Mouse (Mus musculus): ENCODE data around the gene Cct8l1.

Cct8l1 gene

GRCm38 (mm10) chr5:25515767-25516166 lies at the start of gene Cct8l1:
Cct8l1 (plus strand) TSS chr5:25516067.
- no peak for DNase-seq (ENCODE audit: low read depth, low spot score)

DNA sequence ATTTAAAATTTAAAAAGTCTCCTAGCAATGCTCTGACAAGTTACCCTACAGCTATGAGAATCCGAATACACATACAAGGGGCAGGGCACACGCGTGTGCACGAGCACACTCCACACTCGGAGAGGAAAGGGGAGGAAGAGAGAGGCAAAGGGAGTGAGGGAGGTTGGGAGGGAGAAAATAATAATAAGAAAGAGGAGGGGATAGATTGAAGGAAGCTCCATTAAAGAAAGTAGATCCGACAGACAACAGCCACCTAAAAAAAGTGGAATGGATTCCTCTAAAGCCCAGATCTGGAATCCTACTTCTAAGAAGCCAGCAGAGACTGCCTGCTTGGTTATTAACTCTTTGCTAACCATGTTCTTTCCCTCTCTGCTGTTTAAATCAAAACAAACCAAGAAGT lies 43.8 kb upstream of the Cct8l1 start:
- no peak for DNase-seq (ENCODE audit: low read depth, low spot score)

- DNase-seq (ENCODE audit: low read depth, low spot score): peak; percentile 10
These were observed 40.1 kb upstream of the Cct8l1 start for GRCm38 (mm10) chr5:25475789-25476188.

DNA sequence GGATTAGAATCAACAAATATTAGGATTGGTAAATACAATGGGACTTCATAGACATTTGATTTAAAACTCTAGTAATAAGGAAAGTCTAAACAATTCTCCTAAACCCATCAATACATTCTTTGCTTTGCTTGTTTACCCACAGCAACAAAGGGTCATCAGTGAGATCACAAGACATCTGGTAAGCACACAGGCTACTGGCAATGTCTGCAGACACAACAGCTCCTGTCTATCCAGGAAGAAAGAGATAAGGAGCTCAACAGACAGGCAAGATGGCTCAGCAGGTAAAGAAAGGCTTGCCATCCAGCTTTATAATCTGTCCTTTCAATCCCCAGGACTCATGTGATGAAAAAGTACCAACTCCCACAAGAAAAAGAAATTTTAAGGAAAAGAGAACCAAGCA lies 37.0 kb upstream of the Cct8l1 start:
- DNase-seq (ENCODE audit: low read depth, low spot score): no peak

DNA sequence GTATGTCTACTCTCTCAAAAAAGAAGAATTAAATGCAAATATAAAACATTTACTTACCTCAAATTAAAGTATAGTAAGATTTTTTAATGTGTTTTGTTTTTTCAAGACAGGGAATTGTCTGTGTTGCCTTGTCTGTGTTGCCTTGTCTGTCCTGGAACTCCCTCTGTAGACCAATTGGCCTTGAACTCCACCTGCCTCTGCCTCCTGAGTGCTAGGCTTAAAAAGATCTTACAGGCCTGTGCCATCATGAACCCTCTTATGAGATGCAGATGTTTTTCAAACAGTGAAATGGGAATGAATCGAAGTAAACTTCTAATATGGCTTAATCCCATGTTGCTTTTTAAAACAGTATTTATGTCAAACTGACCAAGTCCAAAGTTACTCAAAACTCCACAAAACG lies 19.2 kb upstream of the Cct8l1 start:
- no peak for DNase-seq (ENCODE audit: low read depth, low spot score)

- no peak for DNase-seq (ENCODE audit: low read depth, low spot score)
These were observed 18.5 kb upstream of the Cct8l1 start for GRCm38 (mm10) chr5:25497369-25497719.

- no peak for DNase-seq (ENCODE audit: low read depth, low spot score)
These were observed 18.0 kb upstream of the Cct8l1 start for GRCm38 (mm10) chr5:25497720-25498345.

GRCm38 (mm10) chr5:25498346-25498820 lies 17.5 kb upstream of the Cct8l1 start, which contains the start of gene Kmt2c:
Kmt2c (minus strand) TSS chr5:25498783.
- DNase-seq (ENCODE audit: low read depth, low spot score): peak; percentile 74

- peak; percentile 74 for DNase-seq (ENCODE audit: low read depth, low spot score)
These were observed 16.9 kb upstream of the Cct8l1 start for GRCm38 (mm10) chr5:25498821-25499422.

DNA sequence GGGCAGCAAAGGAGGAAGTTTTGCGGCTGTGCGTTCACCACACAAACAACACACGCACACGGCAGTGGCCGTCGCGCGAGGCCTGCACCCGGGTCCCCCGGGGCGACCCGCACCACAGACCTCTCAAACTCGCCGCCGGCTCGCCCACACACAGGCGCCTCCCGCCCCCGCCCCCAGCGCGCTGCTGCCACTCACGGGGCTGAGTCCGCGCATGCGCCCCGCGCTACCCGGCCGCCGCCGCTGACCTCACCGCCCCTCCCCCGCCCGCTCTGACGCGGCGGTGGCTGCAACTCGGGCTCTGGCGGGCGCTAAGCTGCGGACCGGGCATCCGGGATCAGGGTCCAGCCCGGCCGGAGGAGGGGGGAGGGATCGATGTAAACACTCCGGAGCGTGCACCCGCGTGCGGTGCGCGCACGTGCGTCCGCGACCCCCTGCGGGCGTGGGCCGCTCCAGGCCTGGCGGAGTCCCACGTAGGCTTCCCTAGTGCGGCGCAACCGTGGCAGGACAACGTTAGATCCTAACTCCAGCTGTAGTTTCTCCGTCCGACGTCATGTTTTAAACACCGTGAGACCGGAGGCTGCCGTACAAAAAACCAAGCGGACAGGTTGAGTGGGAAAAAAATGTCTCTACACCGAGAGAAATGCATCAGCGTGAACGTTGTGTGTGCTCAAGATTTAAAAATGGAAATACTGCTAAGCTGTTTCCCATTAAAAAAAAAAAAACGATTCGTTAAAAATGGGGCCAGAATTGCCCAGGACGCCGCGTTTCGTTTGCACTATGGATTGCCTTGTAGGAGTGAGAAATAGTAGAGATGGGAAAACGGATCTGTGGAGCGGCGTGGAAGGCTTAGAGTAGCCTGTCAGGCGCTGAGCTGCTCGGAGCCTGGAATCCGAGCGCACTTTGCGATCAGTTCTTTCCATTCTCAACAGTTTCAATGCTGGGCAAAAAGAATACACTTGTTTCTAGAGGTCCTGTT lies 16.2 kb upstream of the Cct8l1 start:
- DNase-seq (ENCODE audit: low read depth, low spot score): peak; percentile 96

GRCm38 (mm10) chr5:25500686-25501085 lies 15.2 kb upstream of the Cct8l1 start:
- no peak for DNase-seq (ENCODE audit: low read depth, low spot score)

DNA sequence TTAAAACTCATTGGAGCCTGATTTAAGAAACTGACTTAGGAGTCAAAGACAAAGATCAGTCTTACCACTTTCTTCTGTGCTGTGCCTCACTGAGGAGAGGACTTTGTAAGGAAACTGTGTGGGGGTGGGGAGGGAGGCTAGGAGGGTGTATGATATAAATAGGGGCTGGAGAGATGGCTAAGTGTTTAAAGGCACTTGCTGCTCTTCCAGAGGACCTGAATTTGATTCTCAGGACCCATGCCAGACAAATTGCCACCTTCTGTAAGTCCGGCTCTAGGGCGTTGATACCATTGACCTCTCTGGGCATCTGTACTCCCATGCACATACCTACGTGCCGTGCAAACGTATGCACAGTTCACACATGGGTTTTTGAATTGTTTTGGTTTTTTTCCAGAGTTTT lies 9.8 kb upstream of the Cct8l1 start:
- peak; percentile 74 for DNase-seq (ENCODE audit: low read depth, low spot score)

GRCm38 (mm10) chr5:25516301-25516895 lies 531 bp downstream of the Cct8l1 start:
- DNase-seq (ENCODE audit: low read depth, low spot score): no peak

DNA sequence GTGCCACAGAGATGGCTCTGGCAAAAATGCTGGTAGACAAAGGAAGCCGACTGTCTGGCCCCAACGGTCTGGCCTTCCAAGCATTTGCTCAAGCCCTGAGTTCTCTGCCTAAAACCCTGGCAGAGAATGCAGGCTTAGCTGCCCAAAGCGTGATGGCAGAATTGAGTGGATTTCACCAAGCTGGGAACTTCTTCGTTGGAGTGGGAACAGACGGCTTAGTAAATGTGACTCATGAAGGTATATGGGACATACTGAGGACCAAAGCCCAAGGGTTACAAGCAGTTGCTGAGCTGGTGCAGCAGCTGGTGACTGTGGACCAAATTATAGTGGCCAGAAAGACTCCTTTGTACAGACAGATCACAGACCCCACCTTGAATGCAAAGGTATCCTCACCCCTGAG lies 1.7 kb downstream of the Cct8l1 start:
- DNase-seq (ENCODE audit: low read depth, low spot score): no peak

GRCm38 (mm10) chr5:25519820-25520219 lies 4.0 kb downstream of the Cct8l1 start:
- DNase-seq (ENCODE audit: low read depth, low spot score): peak; percentile 50

- no peak for DNase-seq (ENCODE audit: low read depth, low spot score)
These were observed 5.6 kb downstream of the Cct8l1 start for GRCm38 (mm10) chr5:25521461-25521860.

GRCm38 (mm10) chr5:25526116-25526515 lies 10.2 kb downstream of the Cct8l1 start:
- peak; percentile 76 for DNase-seq (ENCODE audit: low read depth, low spot score)

DNA sequence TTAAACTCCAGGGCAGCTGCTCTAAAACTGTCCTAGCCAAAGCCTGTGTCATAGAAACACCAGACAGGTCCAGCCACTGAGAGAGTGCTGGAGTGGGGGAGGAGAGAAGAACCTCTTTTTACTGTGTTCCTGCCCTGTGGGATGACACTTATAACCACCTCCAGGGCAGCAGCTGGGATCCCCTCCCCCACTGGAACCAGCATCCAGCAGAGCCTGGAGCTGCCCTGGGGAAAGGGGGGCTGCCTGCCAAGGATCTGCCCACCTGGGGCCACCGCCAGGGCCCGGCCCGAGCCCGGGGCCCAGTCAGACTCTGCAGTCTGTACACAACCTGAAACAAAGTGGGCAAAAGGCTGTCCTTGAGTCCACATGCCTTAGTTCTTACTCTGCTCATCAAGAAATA lies 11.1 kb downstream of the Cct8l1 start:
- peak; percentile 72 for DNase-seq (ENCODE audit: low read depth, low spot score)

- DNase-seq (ENCODE audit: low read depth, low spot score): no peak
These were observed 12.1 kb downstream of the Cct8l1 start for GRCm38 (mm10) chr5:25527971-25528370.

DNA sequence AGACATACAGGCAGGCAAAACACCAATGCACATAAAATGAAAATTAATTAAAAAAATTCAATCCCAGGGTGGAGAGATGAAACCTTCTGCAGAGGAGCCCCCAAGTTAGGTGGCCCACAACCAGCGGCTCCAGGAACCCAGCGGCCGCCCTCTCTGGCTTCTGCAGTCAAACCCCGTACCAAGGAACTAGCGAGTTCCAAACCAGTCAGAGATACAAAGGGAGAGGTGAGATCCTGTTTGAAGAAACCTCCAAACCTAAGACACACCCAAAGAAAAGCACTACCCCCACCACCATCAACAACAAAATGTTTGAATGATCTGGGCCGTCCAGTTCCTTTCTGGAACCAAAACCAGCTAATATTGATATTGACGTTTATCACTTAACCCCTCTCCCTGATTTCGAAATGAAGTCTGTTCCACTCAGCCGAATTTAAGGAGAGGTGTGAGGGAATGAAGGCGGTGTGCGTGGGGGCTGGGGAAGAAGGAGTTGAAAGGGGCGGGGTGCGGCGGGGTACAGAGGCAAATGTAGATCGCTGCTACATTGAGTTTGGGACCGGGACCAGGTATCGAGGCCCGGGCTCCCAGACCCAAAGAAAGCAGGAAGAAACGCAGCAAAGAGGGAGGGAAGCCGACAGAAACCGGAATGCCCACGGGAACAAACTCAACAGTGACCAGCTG lies 13.1 kb downstream of the Cct8l1 start:
- no peak for DNase-seq (ENCODE audit: low read depth, low spot score)

Measured in skeletal muscle tissue, adult 2 months (tissue).